In genomic region chr8:117127063-117127462, GRCm38 (mm10) we compare ENCODE assay signal across 19 mouse cellular contexts. TPM values are rescaled to one million over a fixed set of nuclear protein-coding genes. Genes with fewer than 3 reads are reported as not detected.
DNase-seq lines count a peak whose midpoint lies in the region; TF ChIP-seq lines count a peak whose summit lies in the region.
"Had no signal": no experiment of that assay in that cellular context is flagged by ENCODE, and none has a peak within 500 bp of the region (broad histone marks: within the 10 kb centered on the region; RNA-seq: fewer than 3 reads in every experiment).

No protein-coding gene starts in this region.

- 85% methylated on average over 8 of the region's 8 CpGs for WGBS in kidney, adult 2 months
- WGBS in bone marrow, adult 2 months, result 32% methylated on average over 8 of the region's 8 CpGs

- no peak for TF ChIP-seq POLR2A in kidney, adult 2 months (IDR thresholded peaks at IDR 0.05; ENCODE audit: low read depth, low read length)
- TF ChIP-seq POLR2A in testis, adult 2 months (IDR thresholded peaks at IDR 0.05; ENCODE audit: control insufficient read depth, low read depth, low read length), result no peak
- no peak for TF ChIP-seq POLR2A in bone marrow, adult 2 months (IDR thresholded peaks at IDR 0.05; ENCODE audit: borderline replicate concordance, control insufficient read depth, low read depth, low read length)

- H3K27me3 ChIP-seq in kidney, adult 2 months (replicated peaks; ENCODE audit: control insufficient read depth, insufficient read depth, low read length), result no peaks in the 10 kb centered on the region
- no peaks in the 10 kb centered on the region for H3K27me3 ChIP-seq in testis, adult 2 months (ENCODE audit: control insufficient read depth, insufficient read depth, low read length)
- no peaks in the 10 kb centered on the region for H3K27me3 ChIP-seq in splenic B cell, adult 2 months (ENCODE audit: control insufficient read depth, insufficient read depth, low read length, poor library complexity, severe bottlenecking)
- H3K27me3 ChIP-seq: embryonic facial prominence, embryonic 12.5 days; hindbrain, embryonic 15.5 days; lung, embryonic 15.5 days; stomach, embryonic 15.5 days had no signal

- H3K36me3 ChIP-seq in kidney, adult 2 months (ENCODE audit: control insufficient read depth, insufficient read depth, low read length), result no peaks in the 10 kb centered on the region
- H3K36me3 ChIP-seq in testis, adult 2 months (ENCODE audit: control insufficient read depth, insufficient read depth, low read length), result no peaks in the 10 kb centered on the region
- H3K36me3 ChIP-seq in splenic B cell, adult 2 months (ENCODE audit: control insufficient read depth, insufficient read depth, low read length, poor library complexity, severe bottlenecking), result no peaks in the 10 kb centered on the region
- H3K36me3 ChIP-seq: embryonic facial prominence, embryonic 12.5 days; forebrain, embryonic 10.5 days; hindbrain, embryonic 15.5 days; lung, embryonic 15.5 days; stomach, embryonic 15.5 days had no signal

- DNase-seq in kidney, adult 2 months, result no peak
- DNase-seq in kidney, adult 18-20 months, result no peak
- no peak for DNase-seq in testis, postnatal 10 days (ENCODE audit: low spot score)
- DNase-seq in splenic B cell, adult 2 months (ENCODE audit: low read depth, low spot score), result peak; percentile 32
- no peak for DNase-seq in cerebellum, adult 18-20 months
- DNase-seq in left cerebral cortex, adult 11 months (ENCODE audit: low spot score), result no peak
- DNase-seq: adrenal gland, postnatal 10 days; cerebellum, postnatal 36 days; heart, postnatal 10 days had no signal

- H3K4me3 ChIP-seq in kidney, adult 2 months (ENCODE audit: insufficient read depth, low read depth, low read length), result no peak overlapping the region
- H3K4me3 ChIP-seq in testis, adult 2 months (ENCODE audit: control insufficient read depth, low read depth, low read length), result no peak overlapping the region
- H3K4me3 ChIP-seq in bone marrow, adult 2 months (replicated peaks; ENCODE audit: control insufficient read depth, low read depth, low read length), result no peak overlapping the region
- H3K4me3 ChIP-seq: embryonic facial prominence, embryonic 12.5 days; forebrain, embryonic 10.5 days; hindbrain, embryonic 15.5 days; lung, embryonic 15.5 days; stomach, embryonic 15.5 days had no signal

- peaks cover 6% of the 10 kb centered on the region; the same call in 1 of the 2 replicates for H3K4me1 ChIP-seq in kidney, adult 2 months (ENCODE audit: control insufficient read depth, insufficient read depth, low read length)
- no peaks in the 10 kb centered on the region for H3K4me1 ChIP-seq in testis, adult 2 months (ENCODE audit: control insufficient read depth, insufficient read depth, low read length)
- no peaks in the 10 kb centered on the region for H3K4me1 ChIP-seq in bone marrow, adult 2 months (ENCODE audit: control insufficient read depth, insufficient read depth, low read length)
- H3K4me1 ChIP-seq: embryonic facial prominence, embryonic 12.5 days; forebrain, embryonic 10.5 days; hindbrain, embryonic 15.5 days; lung, embryonic 15.5 days; stomach, embryonic 15.5 days had no signal

- TF ChIP-seq CTCF in kidney, adult 2 months (conservative IDR thresholded peaks at IDR 0.05; ENCODE audit: insufficient read depth, insufficient read length, low read depth, low read length), result 0 out of 2 replicates have a peak, but pooled peaks have one; percentile 12
- TF ChIP-seq CTCF in testis, adult 2 months (IDR thresholded peaks at IDR 0.05; ENCODE audit: control insufficient read depth, insufficient read depth, insufficient replicate concordance, low read depth, low read length), result peak; percentile 7; the same call in 1 of the 2 replicates
- TF ChIP-seq CTCF in bone marrow, adult 2 months (IDR thresholded peaks at IDR 0.05; ENCODE audit: control insufficient read depth, insufficient read depth, low read length), result peak; percentile 49

- H3K27ac ChIP-seq in kidney, adult 2 months (ENCODE audit: insufficient read depth, low read depth, low read length), result no peak overlapping the region
- no peak overlapping the region for H3K27ac ChIP-seq in testis, adult 2 months (ENCODE audit: control insufficient read depth, insufficient read depth, low read depth, low read length)
- no peak overlapping the region for H3K27ac ChIP-seq in bone marrow, adult 2 months (ENCODE audit: control insufficient read depth, insufficient read depth, low read depth, low read length, poor library complexity)
- H3K27ac ChIP-seq: embryonic facial prominence, embryonic 12.5 days; forebrain, embryonic 10.5 days; hindbrain, embryonic 15.5 days; kidney, postnatal 0 days; lung, embryonic 15.5 days; stomach, embryonic 15.5 days had no signal

RNA-seq across cellular contexts. Expression of gene Gan, which starts 30.9 kb away (rescaled TPM):
- polyA plus RNA-seq in kidney, adult 2 months (2012; rRNA removed), result 3.1 and 3.4 TPM in 2 replicates
- polyA plus RNA-seq in testis, adult 2 months (2012; rRNA removed), result 3.8 and 4.1 TPM in 2 replicates
- polyA plus RNA-seq in bone marrow, adult 2 months (2011; ENCODE audit: insufficient read depth, insufficient read length, low replicate concordance, missing spikeins), result 2.9 and 3.1 TPM in 2 replicates

RNA-seq across cellular contexts. Expression of gene Bco1, which starts 31.4 kb away (rescaled TPM):
- 2.6 and 3.0 TPM in 2 replicates for polyA plus RNA-seq in kidney, adult 2 months (2012; rRNA removed)
- 31.9 and 38.7 TPM in 2 replicates for polyA plus RNA-seq in testis, adult 2 months (2012; rRNA removed)
- not detected in 2 replicates for polyA plus RNA-seq in bone marrow, adult 2 months (2011; ENCODE audit: insufficient read depth, insufficient read length, low replicate concordance, missing spikeins)

RNA-seq across cellular contexts. Expression of gene Pkd1l2, which starts 44.8 kb away (rescaled TPM):
- polyA plus RNA-seq in kidney, adult 2 months (2012; rRNA removed), result 0.04 and 0.08 TPM in 2 replicates
- 2.9 and 3.1 TPM in 2 replicates for polyA plus RNA-seq in testis, adult 2 months (2012; rRNA removed)
- polyA plus RNA-seq in bone marrow, adult 2 months (2011; ENCODE audit: insufficient read depth, insufficient read length, low replicate concordance, missing spikeins), result not detected in 2 replicates
- polyA plus RNA-seq: embryonic facial prominence, embryonic 12.5 days; forebrain, embryonic 10.5 days; kidney, postnatal 0 days; lung, embryonic 15.5 days; midbrain, embryonic 11.5 days; neural tube, embryonic 11.5 days had no signal
